Mouse (Mus musculus) NIH3T3 (cell line): Measurements from ENCODE around the gene 0610040J01Rik.
A peak's percentile ranks its signal among the peaks of the same experiment; 100 is the strongest.

ENCODE experiments used
- DNase-seq: peaks from one replicate; pipeline ENCODE4 v3.0.0-alpha.2; 2012; ENCODE audit warnings: low read depth

The 0610040J01Rik gene

DNA sequence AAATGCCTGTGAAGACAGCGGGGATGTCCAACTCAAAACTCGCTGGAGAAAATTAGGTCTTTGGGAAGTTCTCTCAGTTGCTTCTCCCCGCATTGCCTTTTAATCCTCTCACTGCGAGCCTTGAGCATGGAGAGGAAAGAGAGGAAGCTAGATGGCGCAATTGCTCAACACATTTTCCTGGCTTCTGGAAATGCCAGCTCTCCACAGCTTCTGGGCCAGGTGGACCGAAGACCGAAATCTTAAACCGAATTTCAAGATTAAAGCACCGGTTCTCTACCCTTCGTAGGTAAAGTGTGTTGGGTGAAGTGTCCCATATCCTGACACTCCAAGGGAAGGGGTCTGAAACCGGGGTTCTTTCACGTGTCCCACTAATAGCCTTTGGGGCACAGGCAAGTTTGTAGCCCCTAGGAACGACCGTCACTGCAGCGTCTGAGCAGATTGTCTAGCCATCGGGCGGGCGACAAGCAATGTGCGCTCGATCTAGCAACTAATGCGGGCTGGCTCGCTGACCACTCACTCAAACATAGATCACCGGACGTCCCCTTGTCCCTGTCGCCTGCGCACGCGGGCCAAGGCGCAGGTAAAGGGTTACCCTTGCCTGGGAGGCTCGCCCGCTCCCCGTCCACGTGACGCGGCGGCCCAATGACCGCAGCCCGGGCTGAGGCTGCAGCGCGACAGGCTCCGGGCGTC lies at the start of gene 0610040J01Rik:
Gene 0610040J01Rik (plus strand): TSS at position 545 of the 690 bp plus-strand sequence.
- peak; percentile 22 for DNase-seq

DNA sequence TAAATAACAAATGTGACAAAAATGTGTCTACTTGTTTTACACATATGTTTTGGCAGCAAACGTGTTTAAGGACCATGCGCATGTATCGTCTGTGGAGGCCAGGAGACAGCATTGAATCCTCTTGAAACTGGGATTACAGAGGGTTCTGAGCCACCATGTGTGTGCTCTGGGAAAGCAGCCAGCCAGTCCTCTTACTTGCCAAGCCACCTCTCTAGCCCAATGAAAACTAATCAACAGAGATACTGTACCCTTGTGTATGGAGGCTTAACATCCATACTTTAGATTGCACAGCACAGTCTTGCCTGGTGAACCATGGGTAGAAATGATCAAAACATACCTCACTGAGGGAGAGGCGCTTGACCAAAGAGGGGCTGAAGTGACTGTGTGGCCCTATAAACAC lies 46.3 kb upstream of the 0610040J01Rik start:
- DNase-seq = no peak

DNA sequence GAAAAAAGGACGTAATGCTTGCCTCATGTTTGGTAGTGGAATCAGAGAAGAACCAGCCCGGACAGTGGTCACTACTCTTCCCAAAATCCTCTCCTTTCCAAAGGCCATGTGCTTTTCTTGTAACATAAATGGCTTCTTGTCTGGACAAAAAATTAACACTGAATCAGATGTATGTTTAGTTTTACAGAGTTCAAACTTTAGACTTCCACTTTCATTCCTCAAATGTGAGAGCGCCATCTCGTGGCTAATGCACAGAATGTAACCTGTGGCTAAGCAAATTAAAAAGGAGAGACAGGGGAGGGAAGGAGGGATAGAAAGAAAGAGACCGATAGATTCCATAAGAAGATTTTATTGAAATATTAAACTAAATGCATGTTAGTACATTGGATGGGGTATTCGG lies 45.4 kb upstream of the 0610040J01Rik start:
- DNase-seq = peak; percentile 79

DNA sequence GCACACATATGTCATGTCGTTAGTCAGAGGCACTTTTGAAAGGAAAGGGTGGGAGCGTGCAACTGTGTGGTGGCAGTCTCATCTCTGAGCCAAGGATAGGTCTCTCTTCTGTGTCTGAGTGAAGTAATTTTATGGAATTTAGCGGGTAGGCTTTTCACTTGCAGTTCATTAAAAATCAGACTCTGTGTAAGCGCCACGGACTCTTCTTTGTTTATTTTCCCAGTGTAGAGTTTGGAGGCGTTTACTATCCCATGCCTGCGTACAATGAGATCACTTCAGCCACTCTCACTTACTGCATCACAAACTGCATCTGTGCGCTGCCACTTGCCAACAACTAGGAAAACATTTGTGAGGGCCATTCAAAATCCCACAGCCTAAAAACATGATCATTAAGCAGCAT lies 44.7 kb upstream of the 0610040J01Rik start:
- DNase-seq = no peak

DNA sequence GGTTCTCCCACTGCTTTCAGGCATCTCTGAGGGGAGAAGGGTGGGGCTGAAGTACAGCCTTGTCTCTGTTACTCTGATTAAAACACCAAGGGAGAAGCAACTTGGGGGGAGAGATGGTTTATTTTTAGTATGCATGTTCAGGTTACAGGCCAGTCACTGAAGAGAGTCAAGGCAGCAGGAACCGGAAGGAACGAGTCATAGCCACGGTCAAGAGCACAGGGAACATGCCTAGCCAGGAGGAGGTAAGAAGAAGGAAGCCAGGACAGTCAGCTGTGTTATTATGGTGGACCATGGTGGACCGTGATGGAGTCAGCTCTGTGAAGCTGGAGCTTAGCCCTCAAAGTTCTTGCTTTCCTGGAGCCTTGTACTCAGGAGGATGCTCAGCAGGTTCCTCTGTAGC lies 43.9 kb upstream of the 0610040J01Rik start:
- DNase-seq = peak; percentile 9

DNA sequence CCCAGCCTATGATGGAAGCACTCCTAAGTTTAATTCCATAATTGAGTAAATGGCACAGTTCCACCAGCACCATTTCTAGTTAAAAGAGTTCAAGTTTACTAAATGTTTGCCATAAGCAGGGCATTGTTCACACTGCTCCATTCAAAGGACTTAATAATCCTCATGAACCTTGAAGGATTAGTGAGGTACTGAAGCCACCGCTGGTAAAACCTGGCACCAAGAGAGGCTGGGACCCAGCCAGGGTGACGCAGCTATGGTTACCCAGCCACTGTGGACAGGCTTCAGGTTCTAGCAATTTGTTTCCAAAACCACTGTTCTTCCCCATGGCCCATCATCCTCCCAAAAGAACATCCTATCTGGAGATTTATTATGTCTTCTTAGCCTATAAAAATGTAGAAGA lies 39.2 kb upstream of the 0610040J01Rik start:
- DNase-seq = no peak

DNA sequence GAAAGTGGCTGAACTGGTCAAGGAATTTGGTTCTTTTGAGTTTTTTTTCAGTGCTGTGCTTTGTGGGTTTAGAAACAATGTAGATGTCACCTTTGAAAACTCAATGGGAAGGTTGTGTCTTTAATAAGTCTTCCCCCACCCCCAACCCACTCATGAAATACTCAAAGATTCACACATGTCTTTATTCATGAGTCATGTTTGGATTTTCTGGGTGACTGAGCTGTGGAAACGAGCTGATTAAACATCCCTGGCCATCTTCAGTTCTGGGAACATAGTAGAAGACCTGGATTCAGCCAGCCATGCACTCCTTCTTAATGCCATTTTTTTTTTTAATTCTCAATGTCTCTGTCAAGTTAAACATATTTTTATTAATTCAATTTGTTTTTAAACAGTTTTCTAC lies 38.6 kb upstream of the 0610040J01Rik start:
- DNase-seq = no peak

DNA sequence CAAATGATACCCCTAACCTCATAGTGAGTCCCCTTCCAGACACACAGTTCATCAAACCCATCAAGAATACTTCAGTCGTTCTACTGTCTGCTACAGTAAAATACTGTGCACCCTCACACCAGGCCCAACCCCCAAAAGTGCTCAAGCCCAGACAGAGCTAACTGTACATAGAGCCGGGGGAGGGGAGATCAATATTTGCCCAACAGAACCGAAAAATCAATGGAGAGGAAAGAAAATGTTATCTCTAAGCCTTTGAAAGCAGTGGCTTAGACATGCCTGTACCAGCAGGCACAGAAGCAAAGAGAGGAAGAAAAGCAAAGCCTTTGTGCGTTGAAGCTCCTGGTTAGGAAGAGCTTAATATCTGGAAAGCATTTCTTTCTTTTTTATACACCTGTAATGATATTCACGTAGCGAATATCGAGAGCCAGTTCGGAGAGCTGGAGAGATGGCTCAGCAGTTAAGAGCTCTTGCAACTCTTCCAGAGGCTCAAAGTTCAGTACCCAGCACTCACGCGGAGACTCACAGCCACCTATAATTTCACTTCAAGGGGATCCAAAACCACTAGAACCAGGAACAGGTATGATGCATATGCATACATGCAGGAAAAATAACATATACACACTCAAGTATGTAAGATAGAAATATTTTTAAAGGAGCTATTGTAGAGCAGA lies 23.9 kb upstream of the 0610040J01Rik start:
- DNase-seq = no peak

DNA sequence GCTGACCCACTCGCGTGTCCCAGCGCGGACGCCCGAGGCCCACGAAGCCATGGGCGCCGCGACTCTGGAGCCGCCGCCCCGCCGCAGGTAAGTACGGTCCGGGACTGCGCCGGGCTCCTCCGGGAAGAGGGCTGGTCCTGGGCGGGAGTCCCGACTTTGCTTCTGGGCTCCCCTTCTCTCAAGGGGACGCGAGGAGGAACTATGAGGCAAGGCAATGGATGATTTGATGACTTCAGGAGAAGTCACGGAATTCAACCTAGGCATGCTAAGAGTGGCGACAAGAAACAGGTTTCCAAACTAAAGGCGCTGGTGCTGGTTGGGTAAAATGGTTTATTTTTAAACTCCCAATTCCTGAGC lies 324 bp downstream of the 0610040J01Rik start:
- DNase-seq = no peak

DNA sequence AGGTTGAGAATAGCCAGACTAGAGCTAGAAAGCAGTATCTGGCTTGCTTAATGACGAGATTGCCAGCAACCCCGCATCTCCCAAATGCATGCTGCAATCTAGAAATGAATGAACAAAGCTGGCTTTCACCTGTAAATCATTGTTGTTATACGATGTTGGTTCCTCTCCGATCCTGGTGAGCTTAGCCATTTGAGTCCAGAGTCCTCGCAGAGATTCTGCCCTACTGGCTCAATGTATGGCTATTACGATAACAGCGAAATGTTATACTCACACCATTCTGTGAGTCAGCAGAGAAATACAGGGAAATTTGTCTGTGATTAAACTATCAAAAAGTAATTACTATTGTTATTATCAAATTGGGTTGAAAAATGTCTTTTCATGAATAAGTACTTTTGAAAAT lies 4.5 kb downstream of the 0610040J01Rik start:
- DNase-seq = no peak

DNA sequence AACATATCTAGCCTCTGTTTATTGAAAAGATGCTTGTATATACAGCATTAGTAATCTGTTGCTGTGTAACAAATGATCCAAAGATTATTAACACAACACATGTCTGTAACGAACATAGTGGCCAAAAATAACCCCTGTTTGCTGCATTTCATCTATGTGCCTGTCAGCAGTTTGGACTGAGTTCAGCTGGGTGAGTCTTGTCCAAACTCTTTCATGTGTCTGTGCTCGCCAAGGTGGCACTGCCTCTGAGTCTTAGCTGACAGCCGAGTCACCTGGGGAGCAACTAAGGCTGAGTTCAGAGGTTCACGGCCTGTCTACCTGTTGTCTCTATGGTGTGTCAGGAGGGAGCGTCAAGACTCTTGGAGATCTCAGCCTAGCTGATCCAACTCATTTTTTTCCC lies 5.1 kb downstream of the 0610040J01Rik start:
- no peak for DNase-seq

DNA sequence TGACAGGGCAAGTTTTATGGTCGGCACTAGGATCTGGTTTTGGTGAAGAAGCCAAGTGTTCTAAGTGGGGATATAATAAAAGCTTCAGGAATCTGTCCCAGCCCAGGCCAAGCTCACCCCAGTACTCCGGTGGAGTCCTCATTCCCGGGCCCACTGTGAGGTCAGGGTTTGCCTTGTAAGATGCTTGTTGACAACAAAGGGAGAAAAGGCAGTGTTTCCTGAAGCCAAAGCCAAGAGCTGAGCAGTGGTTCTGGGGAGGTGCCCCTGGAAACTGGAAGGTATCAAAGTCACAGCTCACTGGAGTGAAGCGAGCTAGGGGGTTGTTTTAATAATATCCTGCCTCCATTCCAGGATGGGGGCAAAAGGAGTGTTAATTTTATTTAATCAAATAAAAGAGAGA lies 6.8 kb downstream of the 0610040J01Rik start:
- DNase-seq = no peak

DNA sequence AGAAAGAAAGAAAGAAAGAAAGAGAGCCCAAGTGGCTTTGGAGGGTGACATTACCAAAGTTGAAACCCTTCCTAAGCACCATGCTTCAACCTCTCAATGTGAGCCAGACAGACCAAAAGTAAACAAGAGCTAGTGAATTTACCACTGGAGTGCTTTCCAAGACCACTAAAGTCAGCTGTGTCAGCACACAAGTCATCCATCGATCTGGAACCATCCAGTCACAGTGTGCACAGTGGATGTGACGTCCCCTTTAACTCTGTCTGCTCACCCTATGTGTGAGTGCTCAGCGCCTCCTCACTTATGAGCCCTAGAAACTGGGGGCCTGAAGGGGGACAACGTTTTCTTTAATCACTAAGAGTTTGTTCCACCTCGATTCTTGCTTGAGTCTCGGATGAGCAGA lies 7.4 kb downstream of the 0610040J01Rik start:
- DNase-seq = no peak

DNA sequence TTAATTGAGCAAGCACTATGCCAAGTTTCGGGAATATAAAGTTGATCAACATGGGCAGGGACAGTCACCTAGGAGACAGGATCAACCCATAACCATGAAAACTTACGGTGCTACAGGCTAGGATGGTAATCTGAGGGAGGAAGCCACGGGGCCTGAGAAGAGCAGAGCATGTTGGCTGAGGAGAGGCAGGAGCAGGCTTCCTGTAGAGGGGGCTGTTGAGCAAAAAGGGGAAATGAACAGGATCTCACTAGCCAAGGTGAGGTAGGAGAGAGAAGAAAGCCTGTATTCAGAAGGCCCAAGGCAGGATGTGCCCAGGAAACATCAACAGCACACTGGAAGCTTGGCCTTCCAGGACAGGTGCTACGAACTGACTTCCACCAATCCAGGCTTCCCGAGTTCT lies 9.0 kb downstream of the 0610040J01Rik start:
- DNase-seq = no peak

DNA sequence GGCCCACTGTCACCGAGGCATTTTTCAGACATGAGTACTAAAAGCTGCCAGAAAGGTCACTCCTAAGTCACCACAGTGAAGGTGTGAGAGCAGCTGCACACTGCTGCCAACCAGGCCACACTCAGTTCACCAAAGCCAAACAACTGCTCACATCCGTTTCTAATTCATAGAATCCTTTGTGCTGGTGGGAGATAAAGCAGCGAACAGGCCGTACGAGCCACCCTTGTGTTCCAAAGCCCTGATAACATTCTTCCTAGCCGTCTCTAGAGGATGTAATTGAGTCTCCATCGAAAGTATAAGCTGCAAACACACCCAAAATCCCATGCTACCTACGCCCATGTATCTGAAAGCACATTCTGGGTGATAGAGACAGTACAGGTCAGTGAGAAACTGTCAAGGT lies 9.7 kb downstream of the 0610040J01Rik start:
- no peak for DNase-seq

DNA sequence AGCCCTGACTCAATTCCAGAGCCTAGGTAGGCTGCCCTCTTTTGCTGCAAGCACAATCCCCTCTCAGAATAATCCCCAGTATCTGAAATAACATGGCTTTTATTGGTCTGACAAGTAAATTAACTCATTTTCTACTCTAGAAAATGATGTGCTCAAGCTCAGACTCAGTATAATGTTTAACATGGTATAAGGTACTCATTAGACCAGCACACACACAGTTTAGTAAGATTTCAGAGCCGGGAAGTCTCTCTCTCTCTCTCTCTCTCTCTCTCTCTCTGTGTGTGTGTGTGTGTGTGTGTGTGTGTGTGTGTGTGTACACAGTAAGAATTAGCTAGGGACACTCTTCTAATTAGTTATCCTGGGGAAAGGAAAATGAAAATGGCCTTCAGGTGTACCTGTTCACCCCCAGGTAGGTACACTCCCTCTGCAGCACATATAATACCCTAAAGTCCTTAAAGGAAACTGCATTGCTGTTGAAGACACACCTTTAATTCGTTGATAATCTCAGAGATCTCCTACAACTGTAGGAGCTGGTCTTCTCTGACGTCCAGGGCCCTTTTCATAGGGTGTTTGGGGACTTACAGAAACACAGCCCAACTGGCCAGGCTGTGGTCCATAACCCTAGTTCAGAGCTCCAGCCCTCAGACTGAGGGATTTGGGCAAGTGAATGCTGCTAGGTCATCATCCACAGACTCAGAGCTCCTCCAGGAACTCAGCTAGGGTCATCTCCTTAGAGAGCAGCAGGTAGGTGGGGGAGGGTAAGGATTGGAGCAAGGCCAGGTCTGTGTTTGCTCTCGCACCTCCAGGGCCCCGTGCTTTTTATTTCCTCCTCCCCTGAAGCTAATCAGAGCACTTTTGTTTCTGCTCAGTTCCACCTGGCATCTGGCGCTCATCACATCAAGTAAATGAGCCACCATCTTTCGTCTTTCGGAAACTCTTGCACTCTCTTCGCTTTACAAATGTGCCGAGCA lies 11.5 kb downstream of the 0610040J01Rik start:
- no peak for DNase-seq

DNA sequence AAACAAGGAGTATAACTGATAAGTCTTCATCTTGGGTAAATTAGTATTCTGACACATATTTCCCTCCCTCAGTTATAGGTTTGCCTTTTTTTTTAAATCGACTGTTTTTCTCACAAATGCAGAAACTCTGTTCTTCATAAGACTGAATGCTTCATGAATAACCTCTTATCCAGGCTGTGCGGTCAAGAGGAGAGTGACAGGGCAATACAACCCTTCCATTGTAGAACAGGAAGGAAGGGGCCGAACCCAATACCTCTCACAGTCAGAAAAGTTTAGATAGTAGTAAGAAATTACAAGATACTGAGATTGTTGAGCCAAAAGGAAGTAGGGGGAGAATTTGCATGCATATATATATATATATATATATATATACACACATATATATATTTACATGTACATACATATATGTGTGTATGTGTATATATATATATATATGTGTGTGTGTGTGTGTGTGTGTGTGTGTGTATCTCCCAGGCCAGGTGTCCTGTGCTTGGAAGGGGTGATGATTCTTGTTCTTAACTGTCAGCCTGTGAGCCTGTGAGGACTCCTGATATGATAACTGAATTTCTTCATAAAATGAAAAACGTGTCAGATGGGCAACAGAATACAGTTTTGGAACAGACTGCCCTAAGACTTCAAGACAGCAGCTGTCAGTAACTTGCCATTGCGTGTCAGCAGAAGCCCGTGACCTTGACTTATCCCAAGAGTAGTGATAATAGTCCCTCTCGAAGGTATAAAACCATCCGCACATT lies 12.6 kb downstream of the 0610040J01Rik start:
- DNase-seq = no peak

DNA sequence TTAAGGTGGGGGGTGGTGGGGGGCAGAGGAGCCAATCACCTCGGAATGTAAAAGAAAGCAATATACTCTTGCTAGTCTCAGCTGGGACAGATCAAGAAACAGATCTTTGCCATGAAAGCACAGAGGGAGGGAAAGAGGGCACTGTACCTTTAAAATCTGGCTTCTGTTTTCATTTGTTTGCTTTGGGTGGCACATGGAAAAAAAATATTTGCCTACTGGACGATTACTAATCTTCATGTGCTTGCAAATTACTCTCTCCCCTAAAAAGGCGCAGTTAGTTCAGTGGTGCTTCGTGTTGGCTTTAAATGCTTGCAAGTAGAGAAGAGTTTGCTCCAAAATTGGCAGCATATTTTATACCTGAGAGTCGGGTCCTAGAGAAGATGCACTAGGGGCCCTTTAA lies 13.7 kb downstream of the 0610040J01Rik start:
- no peak for DNase-seq

DNA sequence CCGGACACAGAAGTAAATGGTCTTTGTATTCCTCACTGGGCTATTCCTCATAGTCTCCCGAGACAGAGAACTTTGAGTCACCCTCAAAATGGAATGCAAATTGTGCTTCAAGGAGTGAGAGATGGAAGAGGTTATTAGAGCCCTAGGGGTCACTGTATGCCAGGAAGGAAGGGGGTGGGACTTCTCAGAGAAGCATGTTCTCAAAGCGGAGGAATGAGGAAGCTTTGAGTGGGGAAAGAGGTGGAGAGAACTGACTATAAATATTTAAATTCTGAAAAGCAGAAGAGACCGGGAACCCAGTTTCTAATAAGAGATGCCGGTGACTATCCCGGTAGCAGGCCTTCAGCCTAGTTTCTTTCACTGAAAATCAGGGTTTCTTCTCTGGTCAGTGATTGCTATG lies 14.8 kb downstream of the 0610040J01Rik start:
- no peak for DNase-seq

DNA sequence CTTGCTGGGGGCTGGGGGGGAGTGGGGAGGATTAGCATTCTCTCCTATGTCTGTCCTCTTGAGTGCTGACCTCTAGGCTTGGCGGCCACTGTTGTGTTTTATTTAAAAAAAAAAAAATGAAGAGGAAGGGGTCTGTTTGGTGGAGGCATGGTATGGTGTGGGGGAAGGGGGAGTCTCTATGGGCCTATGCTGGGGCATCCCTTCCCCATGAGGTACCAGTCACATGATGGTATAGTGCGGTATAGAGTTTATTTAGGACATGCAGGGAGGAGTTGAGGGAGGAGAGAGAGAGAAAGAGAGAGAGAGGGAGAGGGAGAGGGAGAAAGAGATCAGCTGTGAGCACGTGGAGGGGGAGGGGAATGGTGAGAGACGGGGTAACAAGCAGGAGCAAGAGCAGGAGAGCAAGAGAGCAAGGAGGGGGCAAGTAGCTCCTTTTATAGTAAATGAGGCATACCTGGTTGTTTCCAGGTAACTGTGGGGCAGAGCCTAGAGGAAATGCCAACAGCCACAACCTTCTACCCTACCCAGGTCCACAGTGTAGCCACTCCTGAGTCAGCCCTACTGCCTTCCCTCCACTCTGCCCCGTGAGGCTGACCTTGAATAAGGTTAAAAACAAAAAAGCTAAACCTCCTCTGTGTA lies 15.4 kb downstream of the 0610040J01Rik start:
- no peak for DNase-seq

DNA sequence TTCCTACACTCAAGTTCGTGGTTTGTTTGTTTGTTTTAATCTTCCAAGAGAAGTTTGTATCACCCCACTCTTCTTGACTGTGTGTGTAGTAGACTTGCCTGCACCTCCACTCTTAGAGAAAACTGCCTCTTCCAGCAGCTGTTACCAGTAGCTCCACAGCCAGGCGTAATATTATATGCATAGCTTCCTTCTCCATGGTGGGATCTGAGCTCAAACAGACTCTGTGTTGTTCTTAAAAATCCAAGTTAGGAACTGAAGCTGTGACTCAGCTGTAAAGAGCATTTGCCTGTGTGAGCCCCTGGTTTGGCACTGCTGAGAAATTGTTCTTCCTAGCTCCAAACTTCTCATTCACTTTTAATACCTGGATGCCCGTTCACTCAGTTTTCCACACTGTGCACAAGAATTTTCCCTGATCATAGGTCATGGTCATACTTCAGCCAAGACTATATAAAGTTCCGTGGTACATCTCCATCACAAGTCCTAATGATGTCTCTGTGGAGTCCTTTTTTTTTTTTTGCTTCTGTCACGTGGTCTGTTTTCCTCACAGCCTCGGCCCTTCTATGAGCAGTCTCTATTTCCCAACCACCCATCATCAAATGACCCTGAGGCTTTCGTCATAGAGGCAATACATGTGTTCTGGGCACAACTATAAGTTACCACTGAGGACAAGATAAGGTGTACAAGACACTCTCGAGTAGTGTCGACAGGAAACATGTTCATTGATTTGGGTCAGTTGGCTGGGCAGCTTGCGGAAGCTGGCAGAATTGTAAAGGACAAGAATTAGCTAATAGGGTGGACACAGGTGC lies 16.4 kb downstream of the 0610040J01Rik start:
- DNase-seq = no peak
